Mouse (Mus musculus) CH12.LX (cell line): ENCODE data around the gene AC124502.3. TPM values are rescaled to one million over a fixed set of nuclear protein-coding genes. Genes with fewer than 3 reads are reported as not detected.
A peak's percentile ranks its signal among the peaks of the same experiment; 100 is the strongest.

ENCODE experiments used
- DNase-seq: peaks from one replicate; pipeline ENCODE4 v3.0.0-alpha.2; 2013; ENCODE audit errors: extremely low read depth
- H3K27ac ChIP-seq: 2 replicates; pipeline ENCODE4 v1.5.1; 2012; ENCODE audit warnings: low read depth, mild to moderate bottlenecking, control low read depth, moderate library complexity; ENCODE audit not compliant: insufficient read depth
- H3K27me3 ChIP-seq: replicated peaks from 2 replicates; pipeline ENCODE3; 2012; ENCODE audit warnings: inconsistent platforms
- H3K36me3 ChIP-seq, 2 experiments: replicated peaks in 1 of 2; 2 replicates each; pipeline versions ENCODE3 to v1.6.1; 2012; ENCODE audit warnings: inconsistent platforms in 1 of 2, low read length in 1 of 2, mild to moderate bottlenecking in 1 of 2, mixed read lengths in 1 of 2, moderate library complexity in 1 of 2; ENCODE audit not compliant: control insufficient read depth in 1 of 2, insufficient read depth in 1 of 2
- H3K4me1 ChIP-seq, 2 experiments: 2 replicates each; pipeline ENCODE4 v1.6.1; 2012; ENCODE audit warnings: inconsistent platforms in 1 of 2, moderate library complexity in 1 of 2; ENCODE audit not compliant: insufficient read depth in 2 of 2, control insufficient read depth in 1 of 2
- H3K4me2 ChIP-seq: 2 replicates; pipeline ENCODE4 v1.6.1; 2012; ENCODE audit warnings: low read depth, mild to moderate bottlenecking, control low read depth; ENCODE audit not compliant: poor library complexity, insufficient read depth, severe bottlenecking
- H3K4me3 ChIP-seq, 3 experiments: fragments of 150-350 bp in 1 of 3; sonication (generic) in 1 of 3; replicated peaks in 1 of 3; 2 replicates each; pipeline versions ENCODE3 to v1.5.1; 2011 to 2012; ENCODE audit warnings: low read depth in 2 of 3, low read length in 2 of 3, mild to moderate bottlenecking in 2 of 3, moderate library complexity in 2 of 3, control low read depth in 1 of 3, improper control_type of control experiment in 1 of 3, inconsistent platforms in 1 of 3, mixed read lengths in 1 of 3; ENCODE audit not compliant: poor library complexity in 1 of 3
- H3K79me2 ChIP-seq: replicated peaks from 2 replicates; pipeline ENCODE4 v1.6.1; 2012; ENCODE audit warnings: mild to moderate bottlenecking, moderate library complexity; ENCODE audit not compliant: control insufficient read depth, poor library complexity, insufficient read depth, severe bottlenecking; ENCODE audit errors: extremely low read depth
- H3K9ac ChIP-seq: 2 replicates; pipeline ENCODE4 v1.6.1; 2012; ENCODE audit warnings: low read depth, mild to moderate bottlenecking, control low read depth, moderate library complexity; ENCODE audit not compliant: insufficient read depth
- H3K9me3 ChIP-seq: replicated peaks from 2 replicates; pipeline ENCODE3; 2012; ENCODE audit warnings: low read length, inconsistent platforms, mixed read lengths
- BHLHE40 ChIP-seq: IDR thresholded peaks from 2 replicates; pipeline ENCODE4 v1.6.1; 2011; ENCODE audit warnings: mild to moderate bottlenecking, low read depth, low read length, improper control_type of control experiment
- CHD1 ChIP-seq: IDR thresholded peaks from 2 replicates; pipeline ENCODE4 v1.6.1; 2012; ENCODE audit warnings: low read depth, low read length, improper control_type of control experiment, inconsistent platforms
- CTCF ChIP-seq, 2 experiments: IDR thresholded peaks in 1 of 2; conservative IDR thresholded peaks in 1 of 2; 2 replicates each; pipeline ENCODE4 v1.5.1; 2011 to 2012; ENCODE audit warnings: low read depth in 2 of 2, low read length in 2 of 2, improper control_type of control experiment in 1 of 2, inconsistent platforms in 1 of 2, mild to moderate bottlenecking in 1 of 2, moderate library complexity in 1 of 2
- ELF1 ChIP-seq: IDR thresholded peaks from 2 replicates; pipeline ENCODE4 v1.6.1; 2014; ENCODE audit warnings: low read depth, mild to moderate bottlenecking, inconsistent platforms, low read length, improper control_type of control experiment
- EP300 ChIP-seq: IDR thresholded peaks from 2 replicates; pipeline ENCODE4 v1.6.1; 2011; ENCODE audit warnings: low read length, improper control_type of control experiment
- ETS1 ChIP-seq: conservative IDR thresholded peaks from 2 replicates; pipeline ENCODE4 v1.6.1; 2012; ENCODE audit warnings: low read depth, mild to moderate bottlenecking, inconsistent platforms, low read length, improper control_type of control experiment, moderate library complexity
- IRF4 ChIP-seq: IDR thresholded peaks from 2 replicates; pipeline ENCODE4 v1.6.1; 2014; ENCODE audit warnings: low read depth, mild to moderate bottlenecking, inconsistent platforms, low read length, improper control_type of control experiment
- JUN ChIP-seq: IDR thresholded peaks from 2 replicates; pipeline ENCODE4 v1.6.1; 2011; ENCODE audit warnings: low read depth, mild to moderate bottlenecking, low read length, improper control_type of control experiment, moderate library complexity; ENCODE audit not compliant: insufficient read depth
- JUND ChIP-seq: conservative IDR thresholded peaks from 2 replicates; pipeline ENCODE4 v1.6.1; 2011; ENCODE audit warnings: low read depth, low read length, improper control_type of control experiment
- KAT2A ChIP-seq: IDR thresholded peaks from 2 replicates; pipeline ENCODE4 v1.6.1; 2012; ENCODE audit warnings: low read length, improper control_type of control experiment, inconsistent platforms; ENCODE audit not compliant: insufficient replicate concordance
- MAZ ChIP-seq: IDR thresholded peaks from 2 replicates; pipeline ENCODE4 v1.6.1; 2012; ENCODE audit warnings: low read depth, mild to moderate bottlenecking, inconsistent platforms, low read length, improper control_type of control experiment, moderate library complexity
- MXI1 ChIP-seq: IDR thresholded peaks from 2 replicates; pipeline ENCODE4 v1.6.1; 2011; ENCODE audit warnings: mild to moderate bottlenecking, low read depth, low read length, improper control_type of control experiment
- MYC ChIP-seq: IDR thresholded peaks from 2 replicates; pipeline ENCODE4 v1.6.1; 2011; ENCODE audit warnings: low read depth, mild to moderate bottlenecking, improper control_type of control experiment, low read length
- NELFE ChIP-seq: IDR thresholded peaks from 2 replicates; pipeline ENCODE4 v1.6.1; 2011; ENCODE audit warnings: low read depth, low read length, improper control_type of control experiment
- NRF1 ChIP-seq: IDR thresholded peaks from 2 replicates; pipeline ENCODE4 v1.6.1; 2014; ENCODE audit warnings: low read depth, mild to moderate bottlenecking, inconsistent platforms, low read length, improper control_type of control experiment, moderate library complexity
- POLR2AphosphoS2 ChIP-seq: IDR thresholded peaks from 2 replicates; pipeline ENCODE4 v1.6.1; 2011; ENCODE audit warnings: low read depth, low read length, improper control_type of control experiment
- RAD21 ChIP-seq: IDR thresholded peaks from 2 replicates; pipeline ENCODE4 v1.6.1; 2011; ENCODE audit warnings: low read depth, mild to moderate bottlenecking, low read length, improper control_type of control experiment, moderate library complexity
- RCOR1 ChIP-seq: conservative IDR thresholded peaks from 2 replicates; pipeline ENCODE4 v1.6.1; 2012; ENCODE audit warnings: low read depth, mild to moderate bottlenecking, inconsistent platforms, low read length, improper control_type of control experiment
- SIN3A ChIP-seq: IDR thresholded peaks from 2 replicates; pipeline ENCODE4 v1.6.1; 2012; ENCODE audit warnings: low read length, improper control_type of control experiment, inconsistent platforms
- TBP ChIP-seq: conservative IDR thresholded peaks from 2 replicates; pipeline ENCODE4 v1.6.1; 2011; ENCODE audit warnings: low read depth, low read length, improper control_type of control experiment
- TCF12 ChIP-seq: IDR thresholded peaks from 2 replicates; pipeline ENCODE4 v1.6.1; 2014; ENCODE audit warnings: low read depth, mild to moderate bottlenecking, inconsistent platforms, low read length, improper control_type of control experiment
- UBTF ChIP-seq: IDR thresholded peaks from 2 replicates; pipeline ENCODE4 v1.6.1; 2012; ENCODE audit warnings: low read depth, mild to moderate bottlenecking, inconsistent platforms, low read length, improper control_type of control experiment, moderate library complexity
- ZKSCAN1 ChIP-seq: IDR thresholded peaks from 2 replicates; pipeline ENCODE4 v1.6.1; 2012; ENCODE audit warnings: low read depth, inconsistent platforms, low read length, improper control_type of control experiment, borderline replicate concordance
- ZMIZ1 ChIP-seq: IDR thresholded peaks from 2 replicates; pipeline ENCODE4 v1.6.1; 2012; ENCODE audit warnings: low read depth, mild to moderate bottlenecking, inconsistent platforms, low read length, improper control_type of control experiment
- ZNF384 ChIP-seq: IDR thresholded peaks from 2 replicates; pipeline ENCODE4 v1.6.1; 2012; ENCODE audit warnings: low read depth, low read length, improper control_type of control experiment, inconsistent platforms
- dilution Hi-C: fragments of 300-500 bp; cut with MboI; formaldehyde crosslinking; loops from 2 replicates; pipeline ENCODE4 v1.14.3; 2020; ENCODE audit warnings: low sequenced_read_pairs; ENCODE audit not compliant: extremely low pct_unique_long_range_greater_than_20kb, extremely low pct_ligation_motif_present
- in situ Hi-C: fragments of 300-500 bp; cut with MboI; formaldehyde crosslinking; loops from 3 replicates; pipeline ENCODE4 v1.14.3; 2019; ENCODE audit warnings: low sequenced_read_pairs, low pct_ligation_motif_present, low pct_unique_long_range_greater_than_20kb, mixed read lengths
- polyA plus RNA-seq: library from polyadenylated mRNA; unstranded; fragments of >175 nt; gene quantifications from 2 replicates; pipeline ENCODE4 v1.2.1, GENCODE M21; 2012; ENCODE audit warnings: low read depth; ENCODE audit not compliant: insufficient read length
- total RNA-seq, 2 experiments: library from RNA; depleted of rRNA; stranded (reverse); fragments of 300-350 nt in 1 of 2; fragments of >200 nt in 1 of 2; gene quantifications; 2 replicates each; pipeline ENCODE4 v1.2.3; 2012 to 2014

Gene AC124502.3
- total and polyA plus RNA-seq, 3 experiments: 0.15 to 2.1 (median 0.29) TPM

DNA sequence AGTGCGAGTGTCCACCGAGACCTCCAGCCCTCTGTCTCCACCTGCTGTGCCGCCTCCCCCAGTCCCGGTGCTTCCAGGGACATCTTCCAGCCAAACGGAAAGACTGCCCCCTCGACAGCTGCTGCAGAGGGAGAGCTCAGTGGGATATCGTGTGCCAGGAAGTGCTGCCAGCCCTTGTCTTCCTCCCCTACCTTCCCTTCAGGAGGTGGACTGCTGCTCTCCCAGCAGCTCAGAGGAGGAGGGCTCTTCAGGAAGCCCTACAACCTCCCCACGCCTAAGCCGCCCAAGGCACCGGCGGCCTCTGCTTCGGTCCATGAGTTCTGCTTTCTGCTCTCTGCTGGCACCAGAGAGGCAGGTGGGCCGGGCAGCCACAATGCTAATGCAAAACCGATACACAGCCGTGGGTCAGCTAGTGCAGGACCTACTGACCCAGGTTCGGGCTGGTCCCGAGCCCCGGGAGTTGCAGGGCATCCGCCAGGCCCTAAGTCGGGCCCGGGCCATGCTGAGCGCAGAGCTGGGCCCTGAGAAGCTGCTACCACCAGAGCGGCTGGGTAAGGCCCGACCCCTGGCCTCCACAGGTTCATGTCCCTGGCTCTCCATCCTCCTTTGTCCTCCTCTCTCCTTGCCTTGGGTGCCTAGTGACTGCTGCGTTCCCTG lies 13.6 kb downstream of the AC124502.3 start:
- Histone ChIP-seq H3K79me2 (no peaks in the 10 kb centered on the region), H3K4me2 (no peak overlapping the region), H3K36me3 (peaks cover 23 to 71% of the 10 kb centered on the region in 2 experiments), H3K9me3 (no peaks in the 10 kb centered on the region), H3K27ac (no peak overlapping the region), H3K27me3 (no peaks in the 10 kb centered on the region), H3K9ac (no peak overlapping the region), H3K4me3 (no peak overlapping the region), H3K4me1 (peaks cover 12 to 19% of the 10 kb centered on the region in 2 experiments)
- no peak for TF ChIP-seq TBP
- TF ChIP-seq NELFE: no peak
- no peak for TF ChIP-seq RAD21
- no peak for TF ChIP-seq UBTF
- no peak for DNase-seq
- dilution Hi-C loops: no loop called here
- in situ Hi-C loops: no loop called here

DNA sequence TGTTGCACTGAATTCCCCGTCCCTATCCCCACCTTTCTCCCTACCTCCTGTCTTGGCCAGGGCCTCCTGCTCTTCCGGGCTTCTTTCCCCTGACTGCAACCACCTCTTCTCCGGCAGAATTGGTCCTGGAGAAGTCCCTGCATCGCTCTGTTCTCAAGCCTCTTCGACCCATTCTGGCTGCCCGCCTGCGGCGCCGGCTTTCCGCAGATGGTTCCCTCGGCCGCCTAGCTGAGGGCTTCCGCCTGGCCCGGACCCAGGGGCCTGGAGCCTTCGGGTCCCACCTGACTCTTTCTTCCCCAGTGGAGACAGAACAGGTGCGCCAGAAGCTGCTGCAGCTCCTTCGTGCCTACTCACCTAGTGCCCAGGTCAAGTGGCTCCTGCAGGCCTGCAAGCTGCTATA lies 14.2 kb downstream of the AC124502.3 start:
- TF ChIP-seq NELFE: no peak
- no peak for TF ChIP-seq ZKSCAN1
- TF ChIP-seq TCF12: no peak
- TF ChIP-seq JUN: no peak
- no peak for TF ChIP-seq CHD1
- TF ChIP-seq ETS1: no peak
- TF ChIP-seq POLR2AphosphoS2: no peak
- TF ChIP-seq, all 38 proteins: peak for 0
- no peak for DNase-seq
- H3K4me1 ChIP-seq: peaks cover 12 to 19% of the 10 kb centered on the region in 2 experiments
- no peak overlapping the region for H3K4me2 ChIP-seq
- dilution Hi-C loops (no loop called here), in situ Hi-C loops (no loop called here)
- H3K79me2 ChIP-seq: no peaks in the 10 kb centered on the region
- H3K4me3 ChIP-seq: no peak overlapping the region
- H3K27me3 ChIP-seq: no peaks in the 10 kb centered on the region
- peaks cover 17 to 67% of the 10 kb centered on the region in 2 experiments for H3K36me3 ChIP-seq
- H3K9me3 ChIP-seq: no peaks in the 10 kb centered on the region
- no peak overlapping the region for H3K9ac ChIP-seq
- H3K27ac ChIP-seq: no peak overlapping the region

DNA sequence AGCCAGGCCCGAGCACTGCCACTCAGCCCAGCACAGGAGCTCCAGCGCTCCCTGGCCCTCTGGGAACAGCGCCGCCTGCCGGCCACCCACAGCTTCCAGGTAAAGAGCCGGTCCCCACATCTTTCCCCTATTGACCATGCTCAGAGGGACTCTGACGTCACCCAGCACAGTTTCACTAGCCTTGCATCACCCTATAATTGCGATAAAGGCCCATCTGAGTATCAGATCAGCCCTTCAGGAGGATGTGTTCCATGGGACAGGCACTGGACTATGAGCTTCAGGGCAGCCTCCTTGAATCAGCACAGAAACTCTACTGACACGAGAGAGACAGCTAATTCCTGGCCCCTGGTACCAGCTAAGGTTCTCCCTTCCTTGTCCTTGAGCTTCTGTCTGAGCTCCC lies 15.2 kb downstream of the AC124502.3 start:
- H3K36me3 ChIP-seq: peaks cover 8 to 58% of the 10 kb centered on the region in 2 experiments
- H3K4me3 ChIP-seq: no peak overlapping the region
- no peak overlapping the region for H3K4me2 ChIP-seq
- no peaks in the 10 kb centered on the region for H3K27me3 ChIP-seq
- H3K9ac ChIP-seq: 0 out of 2 replicates have a peak overlapping the region, but pooled peaks have one; percentile 5
- H3K79me2 ChIP-seq: no peaks in the 10 kb centered on the region
- dilution Hi-C loops (no loop called here), in situ Hi-C loops (no loop called here)
- peak; percentile 61 for DNase-seq
- H3K4me1 ChIP-seq: peaks cover 16 to 19% of the 10 kb centered on the region in 2 experiments
- no peak overlapping the region for H3K27ac ChIP-seq
- no peaks in the 10 kb centered on the region for H3K9me3 ChIP-seq
- TF ChIP-seq ZMIZ1 (no peak), JUND (no peak), MXI1 (no peak), MYC (no peak), IRF4 (peak; percentile 9; the same call in 1 of the 2 replicates), RCOR1 (no peak), EP300 (no peak), UBTF (no peak), SIN3A (no peak), NRF1 (peak; percentile 66), CTCF (conservative IDR thresholded peaks at IDR 0.05 in 1 of 2, IDR thresholded peaks at IDR 0.05 in 1 of 2; ENCODE audit: low read depth in 2 of 2, low read length in 2 of 2) (peak; percentile 79 to 89), KAT2A (no peak), ZNF384 (no peak), CHD1 (no peak), ELF1 (no peak), TBP (no peak), MAZ (no peak), BHLHE40 (no peak)
